Mouse (Mus musculus) midbrain, embryonic 11.5 days (tissue): ENCODE results near the gene Arhgap32. TPM values are rescaled to one million over a fixed set of nuclear protein-coding genes. Genes with fewer than 3 reads are reported as not detected.
"Not testable (repeated sequence)": the region's sequence is repeated elsewhere in the genome, so short reads cannot be mapped to it uniquely, and the experiment has no call there.

Experiments used
- ATAC-seq: fragments of 200-750 bp; cut with Nextera tagmentation; 2 replicates; pipeline ENCODE4 v1.8.0; 2017; ENCODE audit warnings: moderate TSS enrichment, moderate library complexity; ENCODE audit not compliant: low FRiP score
- DNase-seq: peaks from one replicate; pipeline ENCODE4 v3.0.0; 2015; ENCODE audit warnings: low spot score; ENCODE audit errors: missing footprints
- H3K27ac ChIP-seq: fragments of 300-500 bp; sonication (generic); 2 replicates; pipeline ENCODE4 v1.5.1; 2014; ENCODE audit warnings: low read depth, low read length
- H3K27me3 ChIP-seq: fragments of 300-500 bp; sonication (generic); 2 replicates; pipeline ENCODE4 v1.6.1; 2014; ENCODE audit warnings: mild to moderate bottlenecking, low read length, moderate library complexity, mixed read lengths; ENCODE audit not compliant: control insufficient read depth, insufficient read depth
- H3K36me3 ChIP-seq: fragments of 300-500 bp; sonication (generic); 2 replicates; pipeline ENCODE4 v1.6.1; 2014; ENCODE audit warnings: mild to moderate bottlenecking, low read length, moderate library complexity, mixed read lengths; ENCODE audit not compliant: control insufficient read depth, insufficient read depth
- H3K4me1 ChIP-seq: fragments of 300-500 bp; sonication (generic); 2 replicates; pipeline ENCODE4 v1.6.1; 2014; ENCODE audit warnings: low read length; ENCODE audit not compliant: control insufficient read depth, insufficient read depth
- H3K4me2 ChIP-seq: fragments of 300-500 bp; sonication (generic); 2 replicates; pipeline ENCODE4 v1.6.1; 2014; ENCODE audit warnings: mild to moderate bottlenecking, moderate library complexity
- H3K4me3 ChIP-seq: fragments of 300-500 bp; sonication (generic); 2 replicates; pipeline ENCODE4 v1.5.1; 2014; ENCODE audit warnings: low read depth, low read length
- H3K9ac ChIP-seq: fragments of 300-500 bp; sonication (generic); 2 replicates; pipeline ENCODE4 v1.6.1; 2014; ENCODE audit warnings: low read length
- H3K9me3 ChIP-seq: fragments of 300-500 bp; sonication (generic); 2 replicates; pipeline ENCODE4 v1.6.1; 2016; ENCODE audit warnings: low read length; ENCODE audit not compliant: control insufficient read depth
- WGBS: fragments of 180-500 bp; shearing (Covaris S2); extraction: QIAGEN DNeasy Blood & Tissue Kit; methylation state at CpG from one replicate; pipeline ENCODE4 v1.1.7; 2014; 5-methylcytosine and 5-hydroxymethylcytosine counted together
- polyA plus RNA-seq: library from polyadenylated mRNA; unstranded; fragments of >200 nt; fragmentation: Nextera tagmentation; extraction: Ambion mirVana; gene quantifications from 2 replicates; pipeline ENCODE4 v1.2.1, GENCODE M21; 2014

The Arhgap32 gene
- polyA plus RNA-seq, 1 experiment from 2014 or later = 7.2 TPM

DNA sequence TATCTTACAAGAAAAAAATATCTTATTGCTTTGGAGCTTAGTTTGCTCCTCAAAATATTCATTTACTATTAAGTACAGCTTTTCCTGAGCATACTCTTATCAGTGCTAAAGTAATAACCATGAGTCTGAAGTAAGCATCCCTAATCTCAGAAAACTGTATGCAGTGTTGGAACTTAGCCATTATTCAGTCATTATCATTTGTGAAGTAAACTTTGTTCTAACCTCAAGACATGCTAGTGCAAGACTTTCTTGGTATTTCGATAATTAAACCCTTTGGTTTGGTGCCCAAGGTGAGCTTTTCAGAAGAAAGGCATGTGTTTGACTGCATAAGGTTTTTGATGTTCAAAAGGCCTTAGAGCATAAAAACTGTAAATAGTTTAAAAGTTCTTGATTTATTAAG lies 4.2 kb downstream of the Arhgap32 start:
- no peaks in the 10 kb centered on the region for H3K36me3 ChIP-seq
- H3K27me3 ChIP-seq = no peaks in the 10 kb centered on the region
- 92% methylated on average over 1 of the region's 1 CpGs for WGBS
- ATAC-seq = no peak
- H3K4me3 ChIP-seq = no peak overlapping the region
- H3K4me2 ChIP-seq = no peak overlapping the region
- H3K9ac ChIP-seq = no peak overlapping the region
- H3K4me1 ChIP-seq = no peaks in the 10 kb centered on the region
- peak; percentile 0 for DNase-seq
- H3K9me3 ChIP-seq = peaks cover 2% of the 10 kb centered on the region; the same call in 1 of the 2 replicates
- no peak overlapping the region for H3K27ac ChIP-seq

DNA sequence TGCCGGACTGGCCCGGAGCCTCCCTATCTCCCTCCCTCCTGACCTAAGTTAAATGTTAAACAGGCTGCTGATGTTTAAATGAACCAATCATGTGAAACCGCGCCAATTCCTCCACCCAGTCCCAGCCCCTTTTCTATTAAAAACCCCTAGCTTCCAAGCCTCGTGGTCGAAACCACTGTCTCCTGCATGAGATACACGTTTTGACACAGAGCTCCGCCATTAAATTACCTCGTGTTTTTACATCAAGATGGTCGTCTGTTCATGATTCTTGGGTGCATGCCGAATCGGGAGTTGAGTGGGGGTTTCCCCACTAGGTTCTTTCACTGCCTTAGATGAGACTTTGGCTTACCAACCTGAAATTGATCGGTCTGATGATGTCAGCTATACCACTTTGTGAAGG lies 5.3 kb downstream of the Arhgap32 start:
- not testable (repeated sequence) for ATAC-seq, H3K27ac ChIP-seq, H3K9ac ChIP-seq, H3K9me3 ChIP-seq, H3K4me1 ChIP-seq, H3K4me2 ChIP-seq, H3K4me3 ChIP-seq, H3K36me3 ChIP-seq, H3K27me3 ChIP-seq
- WGBS = 96% methylated on average over 13 of the region's 13 CpGs
- DNase-seq = peak; percentile 56

DNA sequence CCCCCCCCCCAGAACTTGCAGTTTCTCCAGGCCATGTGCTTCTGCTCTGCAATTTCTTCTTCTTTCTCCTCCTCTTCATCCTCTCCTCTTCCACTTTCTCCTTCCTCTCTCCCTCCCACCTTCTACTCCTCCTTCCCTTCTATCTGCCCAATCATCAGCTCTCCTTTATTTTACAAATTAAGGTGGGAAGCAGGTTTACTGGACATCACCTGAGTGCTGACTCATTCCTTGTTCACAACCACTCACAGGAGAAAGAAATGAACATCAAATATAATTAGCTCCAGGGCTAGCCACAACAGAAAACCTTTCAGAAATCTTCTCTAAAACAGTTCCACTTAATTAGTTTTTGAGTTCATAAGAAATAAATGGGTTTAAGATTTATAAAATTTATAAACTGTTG lies 20.3 kb downstream of the Arhgap32 start:
- Histone ChIP-seq H3K27me3 (no peaks in the 10 kb centered on the region), H3K9me3 (no peaks in the 10 kb centered on the region), H3K9ac (no peak overlapping the region), H3K36me3 (no peaks in the 10 kb centered on the region), H3K4me2 (no peak overlapping the region), H3K4me3 (no peak overlapping the region), H3K27ac (no peak overlapping the region), H3K4me1 (no peaks in the 10 kb centered on the region)
- no peak for ATAC-seq
- DNase-seq = peak; percentile 23

DNA sequence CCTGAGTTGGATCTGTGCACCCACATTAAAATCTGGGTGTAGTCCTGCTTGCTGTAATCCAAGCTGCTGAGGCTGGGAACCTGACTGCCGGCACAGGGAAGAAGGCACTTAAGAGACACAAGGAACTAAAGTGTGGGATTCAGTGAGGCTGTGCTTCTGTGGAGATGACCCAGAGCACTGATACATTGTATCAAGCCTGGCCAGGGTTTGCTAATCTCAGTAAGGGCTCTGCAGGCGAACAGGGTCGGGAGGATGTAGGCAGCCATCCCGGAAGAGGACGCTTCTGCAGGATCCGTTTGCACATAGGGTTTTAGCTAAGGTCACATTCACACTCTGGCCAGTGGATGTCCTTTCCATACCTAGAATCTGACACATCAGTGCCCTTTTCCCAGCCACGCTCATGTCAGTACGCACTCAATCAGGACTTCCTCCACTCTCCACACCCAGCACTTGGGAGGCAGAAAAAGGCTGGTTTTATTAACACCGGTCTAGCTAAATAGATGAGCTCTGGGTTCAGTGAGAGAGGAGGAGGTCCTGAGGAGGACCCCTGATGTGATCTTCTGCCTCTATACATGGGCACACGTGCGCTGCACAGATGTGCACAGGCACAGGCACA lies 20.9 kb downstream of the Arhgap32 start:
- Histone ChIP-seq H3K4me2 (no peak overlapping the region), H3K4me1 (no peaks in the 10 kb centered on the region), H3K9ac (no peak overlapping the region), H3K27me3 (no peaks in the 10 kb centered on the region), H3K4me3 (no peak overlapping the region), H3K27ac (no peak overlapping the region), H3K36me3 (no peaks in the 10 kb centered on the region), H3K9me3 (no peaks in the 10 kb centered on the region)
- DNase-seq (peak; percentile 80), ATAC-seq (no peak)
- WGBS = 75% methylated on average over 11 of the region's 11 CpGs

DNA sequence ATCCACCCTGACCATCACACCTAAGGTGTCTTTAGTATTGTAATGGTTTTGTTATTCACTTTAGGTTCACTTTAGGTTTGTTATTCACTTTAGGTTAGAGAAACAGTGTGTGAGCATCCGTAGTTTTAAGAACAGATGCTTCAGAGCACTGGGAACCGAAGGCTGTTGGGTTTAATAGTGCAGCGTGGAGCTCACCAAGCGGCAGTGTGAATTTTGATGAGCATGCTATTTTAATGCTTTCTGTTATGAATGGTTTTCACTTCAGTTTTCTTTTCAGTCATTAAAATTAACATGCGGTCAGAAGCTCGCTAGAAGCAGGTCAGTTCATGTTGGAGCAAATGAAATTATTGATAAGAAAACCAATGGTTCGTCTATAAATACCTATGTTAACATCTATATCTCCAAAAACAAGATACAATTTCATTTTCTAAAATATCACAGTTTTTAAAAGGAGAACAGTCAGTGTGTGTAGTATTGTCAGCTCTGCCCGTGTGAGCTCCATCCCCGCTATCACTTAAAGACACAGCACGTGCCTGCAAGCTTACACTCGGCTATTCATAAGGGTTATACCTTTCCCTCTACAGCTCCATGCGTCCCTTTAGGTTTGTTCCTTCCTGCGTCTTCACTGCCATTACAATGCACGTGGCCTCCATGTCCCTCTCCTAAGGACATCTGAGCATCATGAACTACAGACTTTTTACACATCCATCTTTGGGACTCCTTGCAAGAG lies 21.9 kb downstream of the Arhgap32 start:
- Histone ChIP-seq H3K9ac (no peak overlapping the region), H3K4me1 (no peaks in the 10 kb centered on the region), H3K9me3 (no peaks in the 10 kb centered on the region), H3K36me3 (no peaks in the 10 kb centered on the region), H3K27me3 (no peaks in the 10 kb centered on the region), H3K27ac (no peak overlapping the region), H3K4me3 (no peak overlapping the region), H3K4me2 (no peak overlapping the region)
- DNase-seq (peak; percentile 17), ATAC-seq (no peak)
- 93% methylated on average over 14 of the region's 14 CpGs for WGBS

DNA sequence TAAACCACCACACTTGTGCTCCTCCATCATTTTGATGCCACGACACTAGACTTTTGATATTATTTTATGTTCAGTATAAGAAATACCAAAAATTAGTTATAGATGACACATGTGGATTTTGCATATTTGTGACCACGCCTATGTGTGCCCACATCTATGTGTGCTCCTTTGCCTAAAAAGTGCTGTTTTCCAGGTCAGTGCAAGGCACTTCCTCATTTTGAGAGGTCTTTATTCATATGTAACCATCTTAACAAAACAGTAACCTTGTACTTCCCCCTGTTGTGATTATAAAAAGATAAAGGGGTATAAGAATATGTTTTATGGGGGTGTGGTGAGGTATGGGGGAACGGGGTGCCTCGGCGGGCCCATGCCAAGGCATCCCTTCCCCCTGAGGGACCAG lies 22.7 kb downstream of the Arhgap32 start:
- no peak for ATAC-seq
- no peak overlapping the region for H3K27ac ChIP-seq
- H3K4me3 ChIP-seq = no peak overlapping the region
- no peak overlapping the region for H3K4me2 ChIP-seq
- H3K4me1 ChIP-seq = no peaks in the 10 kb centered on the region
- H3K9me3 ChIP-seq = no peaks in the 10 kb centered on the region
- H3K27me3 ChIP-seq = no peaks in the 10 kb centered on the region
- no peaks in the 10 kb centered on the region for H3K36me3 ChIP-seq
- WGBS = 92% methylated on average over 5 of the region's 5 CpGs
- no peak overlapping the region for H3K9ac ChIP-seq
- DNase-seq = no peak

DNA sequence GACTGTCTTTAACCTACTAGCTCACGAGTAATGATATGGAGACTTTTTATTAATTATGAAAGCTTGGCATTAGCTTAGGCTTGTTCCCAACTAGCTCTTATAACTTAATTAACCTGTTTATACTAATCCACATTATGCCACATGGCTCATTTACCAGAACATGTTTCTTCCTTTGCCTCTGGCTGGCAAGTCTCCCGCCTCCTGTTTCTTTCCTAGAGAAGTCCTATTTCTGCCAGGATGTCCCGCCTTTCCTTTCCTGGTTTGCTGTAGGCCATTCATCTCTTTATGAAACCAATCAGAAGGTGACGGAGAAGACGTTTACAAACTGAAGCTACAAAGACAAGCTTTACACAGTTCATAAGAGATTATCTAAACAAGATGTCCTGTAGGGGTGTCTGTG lies 23.7 kb downstream of the Arhgap32 start:
- no peak overlapping the region for H3K4me2 ChIP-seq
- H3K27me3 ChIP-seq = no peaks in the 10 kb centered on the region
- no peak overlapping the region for H3K9ac ChIP-seq
- ATAC-seq (no peak), DNase-seq (no peak)
- 87% methylated on average over 5 of the region's 5 CpGs for WGBS
- H3K4me1 ChIP-seq = no peaks in the 10 kb centered on the region
- no peaks in the 10 kb centered on the region for H3K9me3 ChIP-seq
- no peak overlapping the region for H3K4me3 ChIP-seq
- no peak overlapping the region for H3K27ac ChIP-seq
- no peaks in the 10 kb centered on the region for H3K36me3 ChIP-seq

DNA sequence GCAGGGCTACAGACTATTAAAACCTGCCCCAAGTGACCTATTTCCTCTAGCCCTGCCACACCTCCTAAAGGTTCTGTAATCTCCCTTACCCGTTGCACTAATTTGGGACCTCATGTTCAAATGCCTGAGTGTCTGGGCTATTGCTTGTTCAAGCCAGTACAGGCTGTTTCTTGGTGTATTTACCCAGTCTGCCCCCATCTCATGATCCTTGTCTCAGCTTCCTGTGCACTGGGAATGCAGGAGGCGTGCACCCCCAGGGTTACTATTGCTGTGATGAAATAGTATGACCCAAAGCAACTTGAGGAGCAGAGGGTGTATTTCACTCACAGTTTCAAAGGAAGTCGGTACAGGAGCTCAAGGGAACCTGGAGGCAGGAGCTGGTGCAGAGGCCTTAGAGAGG lies 26.9 kb downstream of the Arhgap32 start:
- H3K27me3 ChIP-seq = no peaks in the 10 kb centered on the region
- no peaks in the 10 kb centered on the region for H3K9me3 ChIP-seq
- no peak for ATAC-seq
- H3K4me2 ChIP-seq = no peak overlapping the region
- H3K27ac ChIP-seq = no peak overlapping the region
- no peaks in the 10 kb centered on the region for H3K4me1 ChIP-seq
- H3K36me3 ChIP-seq = no peaks in the 10 kb centered on the region
- 69% methylated on average over 3 of the region's 3 CpGs for WGBS
- no peak overlapping the region for H3K4me3 ChIP-seq
- no peak for DNase-seq
- no peak overlapping the region for H3K9ac ChIP-seq

DNA sequence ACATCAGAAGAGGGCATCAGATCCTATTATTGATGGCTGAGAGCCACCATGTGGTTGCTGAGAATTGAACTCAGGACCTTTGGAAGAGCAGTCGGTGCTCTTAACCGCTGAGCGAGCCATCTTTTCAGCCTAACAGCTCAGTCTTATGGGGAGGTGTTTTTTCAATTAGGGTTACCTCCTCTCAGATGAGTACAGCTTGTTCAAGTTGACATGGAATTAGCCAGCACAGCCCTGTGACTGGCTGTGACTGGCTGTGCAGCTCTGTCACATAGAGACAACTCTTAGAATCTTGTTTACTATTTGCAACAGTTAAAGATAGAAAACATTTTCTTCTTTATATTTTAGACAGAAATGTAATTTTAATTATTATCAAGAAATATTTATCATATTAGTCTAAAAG lies 27.5 kb downstream of the Arhgap32 start:
- no peak overlapping the region for H3K9ac ChIP-seq
- WGBS = 94% methylated on average over 3 of the region's 3 CpGs
- H3K36me3 ChIP-seq = no peaks in the 10 kb centered on the region
- H3K27me3 ChIP-seq = no peaks in the 10 kb centered on the region
- no peaks in the 10 kb centered on the region for H3K4me1 ChIP-seq
- H3K4me3 ChIP-seq = no peak overlapping the region
- no peak overlapping the region for H3K27ac ChIP-seq
- ATAC-seq (no peak), DNase-seq (peak; percentile 54)
- no peak overlapping the region for H3K4me2 ChIP-seq
- no peaks in the 10 kb centered on the region for H3K9me3 ChIP-seq
